Mouse (Mus musculus) heart, adult 2 months (tissue): Measurements from ENCODE around the gene Pip5k1c. TPM values are rescaled to one million over a fixed set of nuclear protein-coding genes. Genes with fewer than 3 reads are reported as not detected.

Source experiments
- DNase-seq, 2 experiments: peaks; one replicate each; pipeline ENCODE4 v3.0.0; 2021
- H3K27ac ChIP-seq: fragments of 200-600 bp; 2 replicates; pipeline ENCODE4 v1.8.1; 2022
- H3K27me3 ChIP-seq: fragments of 200-500 bp; 2 replicates; pipeline ENCODE4 v1.6.1; 2012; ENCODE audit warnings: mild to moderate bottlenecking, low read length, inconsistent platforms, mixed read lengths; ENCODE audit not compliant: control insufficient read depth, insufficient read depth
- H3K36me3 ChIP-seq: fragments of 200-500 bp; 2 replicates; pipeline ENCODE4 v1.6.1; 2012; ENCODE audit warnings: low read length, inconsistent platforms; ENCODE audit not compliant: control insufficient read depth, insufficient read depth
- H3K4me1 ChIP-seq: fragments of 200-500 bp; 2 replicates; pipeline ENCODE4 v1.6.1; 2011; ENCODE audit warnings: low read length; ENCODE audit not compliant: control insufficient read depth, insufficient read depth
- H3K4me3 ChIP-seq: fragments of 200-600 bp; 2 replicates; pipeline ENCODE4 v1.8.1; 2022
- H3K79me2 ChIP-seq: fragments of 200-500 bp; replicated peaks from 2 replicates; pipeline ENCODE4 v1.6.1; 2012; ENCODE audit warnings: mild to moderate bottlenecking, inconsistent platforms, low read length, moderate library complexity, mixed read lengths; ENCODE audit not compliant: control insufficient read depth, insufficient read depth
- H3K9ac ChIP-seq: fragments of 200-500 bp; 2 replicates; pipeline ENCODE4 v1.6.1; 2012; ENCODE audit warnings: low read depth, mild to moderate bottlenecking, control low read depth, inconsistent platforms, low read length, mixed read lengths
- CTCF ChIP-seq: fragments of 200-600 bp; IDR thresholded peaks from 2 replicates; pipeline ENCODE4 v1.8.1; 2022; ENCODE audit warnings: antibody characterized with exemption, mild to moderate bottlenecking, moderate library complexity
- EP300 ChIP-seq: fragments of 200-500 bp; IDR thresholded peaks from 2 replicates; pipeline ENCODE4 v1.6.1; 2011; ENCODE audit warnings: low read depth, low read length, control low read depth; ENCODE audit not compliant: insufficient read depth
- POLR2A ChIP-seq: fragments of 200-500 bp; IDR thresholded peaks from 2 replicates; pipeline ENCODE4 v1.6.1; 2011; ENCODE audit warnings: mild to moderate bottlenecking, low read depth, low read length, control low read depth; ENCODE audit not compliant: insufficient read depth
- WGBS: fragments of 180-500 bp; shearing (Covaris S2); methylation state at CpG from one replicate; pipeline ENCODE4 v1.1.7; 2018; 5-methylcytosine and 5-hydroxymethylcytosine counted together
- intact Hi-C: fragments of 180-260 bp; cut with DNase I; formaldehyde crosslinking; loops from one replicate; pipeline ENCODE4 v1.15.1; 2025
- polyA plus RNA-seq: library from polyadenylated mRNA; depleted of rRNA; stranded (reverse); fragments of >200 nt; gene quantifications from 2 replicates; pipeline ENCODE4 v1.2.3, GENCODE M21; 2012
- total RNA-seq, 2 experiments: library from RNA; stranded (reverse); gene quantifications; 2 replicates each; pipeline ENCODE4 v1.2.3; 2021

Pip5k1c gene
- total and polyA plus RNA-seq, 3 experiments: 27.0 to 37.5 (median 28.0) TPM

DNA sequence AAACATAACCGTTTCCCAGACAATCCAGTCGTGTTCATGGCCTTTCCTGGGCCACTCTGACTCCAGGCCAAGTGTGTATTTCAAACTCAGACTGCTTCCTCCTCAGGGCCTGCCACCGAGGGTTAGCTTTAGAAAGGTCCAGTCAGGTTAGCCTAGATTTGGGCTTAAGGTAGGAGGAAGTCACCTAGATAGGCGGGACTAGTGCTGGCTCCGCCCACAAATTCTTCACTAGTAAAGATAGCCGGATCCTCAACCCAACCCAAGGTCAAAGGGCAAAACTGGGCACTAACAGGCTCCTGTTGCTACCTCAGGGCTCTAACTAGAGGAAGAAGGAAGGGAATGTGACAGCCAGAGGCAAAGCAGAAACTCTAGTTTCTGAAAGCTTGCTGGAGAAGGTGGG is 6.2 kb upstream of the Pip5k1c start:
- Histone ChIP-seq H3K9ac (no peak overlapping the region), H3K4me3 (no peak overlapping the region), H3K4me1 (peaks cover 1% of the 10 kb centered on the region; the same call in 1 of the 2 replicates), H3K27me3 (peaks cover 4% of the 10 kb centered on the region; the same call in 1 of the 2 replicates), H3K36me3 (no peaks in the 10 kb centered on the region), H3K27ac (no peak overlapping the region), H3K79me2 (no peaks in the 10 kb centered on the region)
- no peak for DNase-seq
- intact Hi-C loops: loop anchor here (5.0 kb wide), 1 partner anchor 166 kb away; no protein-coding TSS in a partner anchor
- WGBS: 51% methylated on average over 6 of the region's 6 CpGs
- no peak for TF ChIP-seq POLR2A
- no peak for TF ChIP-seq EP300
- TF ChIP-seq CTCF: no peak

DNA sequence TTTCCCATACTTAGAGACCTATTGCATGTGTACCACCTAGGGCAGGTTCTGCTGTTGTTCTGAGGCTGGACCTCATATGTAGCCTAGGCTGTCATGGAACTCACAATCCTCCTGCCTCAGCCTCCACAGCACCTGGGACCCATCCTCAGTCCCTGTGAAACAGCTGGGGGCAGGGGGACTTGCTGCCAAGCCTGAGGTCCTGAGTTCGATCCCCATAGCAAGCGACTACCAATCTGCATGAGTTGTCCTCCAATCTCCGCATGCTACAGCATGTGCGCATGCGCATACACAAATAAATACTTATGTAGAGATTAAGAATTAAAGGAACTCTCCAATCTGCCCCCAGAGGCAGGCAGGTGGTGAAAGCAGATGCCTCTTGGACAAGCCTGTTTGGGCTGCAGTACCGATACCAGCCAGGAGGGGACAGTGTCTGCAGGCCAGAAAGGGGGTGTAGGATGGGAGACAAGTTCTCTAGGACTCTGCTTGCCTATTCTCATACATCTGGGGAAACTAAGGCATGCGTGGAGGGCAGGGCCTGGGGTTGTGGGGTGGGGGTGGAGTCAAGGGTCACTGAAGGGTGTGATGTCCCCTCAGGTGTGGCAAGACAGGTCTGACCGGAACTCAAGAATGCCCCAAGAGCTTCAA is 5.1 kb upstream of the Pip5k1c start:
- peak in 1 of 2 experiments; percentile 73 for DNase-seq
- H3K27ac ChIP-seq: no peak overlapping the region
- H3K27me3 ChIP-seq: peaks cover 4% of the 10 kb centered on the region; the same call in 1 of the 2 replicates
- peaks cover 1% of the 10 kb centered on the region; the same call in 1 of the 2 replicates for H3K4me1 ChIP-seq
- H3K9ac ChIP-seq: no peak overlapping the region
- no peaks in the 10 kb centered on the region for H3K79me2 ChIP-seq
- 57% methylated on average over 8 of the region's 8 CpGs for WGBS
- TF ChIP-seq CTCF: peak; percentile 84
- no peak for TF ChIP-seq POLR2A
- no peak for TF ChIP-seq EP300
- intact Hi-C loops: loop anchor here (1.0 to 5.0 kb wide), 3 partner anchors 19 to 165 kb away; partner anchors contain the start of gene Gipc3
- no peaks in the 10 kb centered on the region for H3K36me3 ChIP-seq
- H3K4me3 ChIP-seq: no peak overlapping the region

DNA sequence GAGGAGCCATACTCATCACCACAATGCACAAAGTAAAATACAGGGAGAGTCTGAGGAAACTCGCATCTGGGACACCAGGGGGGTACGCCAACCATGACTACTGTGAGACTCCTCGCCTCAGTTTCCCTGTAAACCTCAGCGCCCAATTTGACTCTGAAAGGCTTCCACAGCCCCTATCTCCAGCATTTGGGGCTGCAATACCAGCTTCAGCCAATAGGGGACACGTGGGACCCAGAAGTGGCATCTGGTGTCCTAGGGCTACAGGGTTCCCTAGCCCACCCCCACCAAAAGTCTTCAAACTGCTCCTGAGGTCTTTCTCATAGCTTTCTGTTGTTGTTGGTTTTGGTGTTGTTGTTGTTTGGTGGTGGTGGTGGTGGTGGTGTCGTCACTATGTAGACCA is 4.2 kb upstream of the Pip5k1c start:
- DNase-seq: no peak
- no peak for TF ChIP-seq POLR2A
- no peak for TF ChIP-seq EP300
- TF ChIP-seq CTCF: peak; percentile 70
- WGBS: 25% methylated on average over 6 of the region's 6 CpGs
- H3K4me1 ChIP-seq: peaks cover 2% of the 10 kb centered on the region
- no peak overlapping the region for H3K4me3 ChIP-seq
- no peak overlapping the region for H3K9ac ChIP-seq
- peaks cover 3% of the 10 kb centered on the region; the same call in 1 of the 2 replicates for H3K27me3 ChIP-seq
- no peaks in the 10 kb centered on the region for H3K36me3 ChIP-seq
- no peak overlapping the region for H3K27ac ChIP-seq
- no peaks in the 10 kb centered on the region; the same call in 1 of the 2 replicates for H3K79me2 ChIP-seq
- intact Hi-C loops: loop anchor here (2.0 to 5.0 kb wide), 2 partner anchors 54 to 164 kb away; partner anchors contain the start of gene Gipc3

DNA sequence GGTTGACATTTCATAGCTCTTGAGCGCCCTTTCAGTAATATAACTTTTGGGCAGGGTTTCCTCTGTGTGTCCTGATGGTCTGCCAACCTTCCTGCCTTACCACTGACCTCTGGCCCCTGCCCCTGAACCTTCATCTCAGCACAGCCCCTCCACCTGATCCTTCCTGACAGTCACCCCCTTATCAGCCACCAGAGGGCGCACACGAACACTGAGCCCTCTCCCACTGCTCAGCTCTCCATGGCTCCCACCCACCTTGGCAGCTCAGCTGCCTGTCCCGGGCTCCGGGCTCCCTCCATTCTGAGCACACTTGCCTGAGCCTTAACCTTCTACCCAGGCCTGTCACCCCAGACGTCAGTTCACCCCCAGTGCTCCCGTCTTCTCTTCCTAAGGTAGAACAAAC is 3.5 kb upstream of the Pip5k1c start:
- TF ChIP-seq EP300 (0 out of 2 replicates have a peak, but pooled peaks have one; percentile 49), CTCF (peak; percentile 94; the same call in 1 of the 2 replicates), POLR2A (no peak)
- peak; percentile 66 to 77 for DNase-seq
- H3K27me3 ChIP-seq: peaks cover 2% of the 10 kb centered on the region; the same call in 1 of the 2 replicates
- H3K36me3 ChIP-seq: no peaks in the 10 kb centered on the region
- H3K27ac ChIP-seq: no peak overlapping the region
- H3K9ac ChIP-seq: no peak overlapping the region
- H3K79me2 ChIP-seq: no peaks in the 10 kb centered on the region; the same call in 1 of the 2 replicates
- H3K4me3 ChIP-seq: no peak overlapping the region
- peaks cover 5% of the 10 kb centered on the region for H3K4me1 ChIP-seq
- 7% methylated on average over 7 of the region's 7 CpGs for WGBS
- intact Hi-C loops: loop anchor here (1.0 to 5.0 kb wide), 3 partner anchors 16 to 163 kb away; partner anchors contain the start of gene Gipc3

DNA sequence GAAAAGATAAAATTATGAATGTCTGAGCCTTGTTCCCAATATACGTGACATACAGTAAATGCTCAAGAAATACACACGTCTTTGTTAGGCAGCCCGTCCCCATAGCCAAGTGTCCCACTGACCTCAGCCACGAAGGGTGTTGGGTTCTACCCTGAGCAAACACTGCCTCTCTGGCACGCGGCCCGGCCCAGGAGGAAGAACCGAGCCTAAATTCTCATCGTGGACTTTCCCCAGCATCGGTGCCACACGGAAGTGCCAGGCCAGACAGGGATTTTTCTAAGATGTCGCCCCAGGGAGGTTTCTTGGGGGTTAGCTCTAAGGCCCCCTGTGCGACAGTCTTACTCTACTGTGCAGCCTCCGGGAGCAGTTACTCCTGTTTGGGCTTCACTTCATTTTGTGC is 3.0 kb upstream of the Pip5k1c start:
- WGBS: 53% methylated on average over 14 of the region's 14 CpGs
- Histone ChIP-seq H3K9ac (no peak overlapping the region), H3K36me3 (no peaks in the 10 kb centered on the region), H3K4me3 (no peak overlapping the region), H3K27ac (no peak overlapping the region), H3K4me1 (peaks cover 7% of the 10 kb centered on the region), H3K79me2 (no peaks in the 10 kb centered on the region; the same call in 1 of the 2 replicates), H3K27me3 (peaks cover under 1% of the 10 kb centered on the region; the same call in 1 of the 2 replicates)
- TF ChIP-seq EP300 (no peak), POLR2A (no peak), CTCF (no peak)
- DNase-seq: no peak
- intact Hi-C loops: loop anchor here (1.0 to 5.0 kb wide), 3 partner anchors 15 to 162 kb away; partner anchors contain the start of gene Gipc3
